Mouse (Mus musculus): Measurements from ENCODE around the gene Ankrd61.

The Ankrd61 gene

DNA sequence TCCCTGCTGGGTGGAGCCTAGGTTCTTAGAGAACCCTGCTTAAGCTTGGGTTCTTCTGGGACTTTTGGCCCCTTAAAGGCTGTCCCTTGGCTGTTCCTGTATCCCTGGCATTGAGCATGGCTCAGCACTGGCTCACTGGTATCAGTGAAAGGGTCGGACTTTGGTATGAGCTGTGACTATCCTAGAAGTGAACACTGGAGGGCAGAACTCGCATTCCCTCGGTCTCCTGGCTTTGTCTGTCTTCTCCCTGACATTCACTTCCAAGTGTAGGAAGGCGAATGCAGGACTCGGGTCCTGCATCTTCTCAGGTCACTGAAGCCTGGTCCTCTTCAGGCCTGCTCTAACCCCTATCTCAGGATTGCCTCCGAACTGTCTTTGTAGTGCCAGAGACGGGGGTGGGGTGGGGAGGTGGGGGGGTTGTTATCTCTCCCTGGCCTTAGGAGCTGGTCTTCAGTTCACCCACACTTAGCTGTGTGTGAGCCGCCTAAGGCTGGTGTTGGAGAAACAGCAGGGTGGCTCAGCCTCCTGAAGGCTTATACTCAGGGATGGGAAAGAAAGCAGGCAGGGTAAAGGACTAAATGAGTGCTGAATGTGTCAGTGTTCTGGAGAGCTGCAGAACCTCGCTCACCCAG, 5.1 kb downstream of the Ankrd61 start:
- no peak for DNase-seq (ENCODE audit: low spot score)

- DNase-seq (ENCODE audit: low spot score), result no peak
These were observed 6.7 kb downstream of the Ankrd61 start for GRCm38 (mm10) chr5:143890741-143891140.

DNA sequence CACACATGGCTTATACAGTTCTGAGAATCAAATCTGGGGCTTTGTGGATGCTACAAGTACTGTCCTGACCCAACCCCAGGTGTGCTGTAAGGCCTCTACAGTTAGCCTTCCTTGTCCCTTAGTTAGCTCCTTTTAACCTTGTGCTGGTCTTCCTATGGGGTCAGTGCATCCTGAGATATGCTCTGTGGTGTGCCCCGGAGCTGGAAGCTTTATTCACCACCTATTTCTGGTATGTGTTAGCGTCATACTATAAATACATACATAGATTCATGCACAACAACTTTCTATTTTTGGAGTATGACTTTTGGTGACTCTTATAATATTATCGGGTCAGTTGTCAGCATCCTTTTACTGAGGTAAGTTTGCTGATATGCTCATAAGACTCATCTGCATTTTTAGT, 12.2 kb downstream of the Ankrd61 start:
- DNase-seq (ENCODE audit: low spot score), result no peak

GRCm38 (mm10) chr5:143874571-143874970, 22.9 kb downstream of the Ankrd61 start:
- no peak for DNase-seq (ENCODE audit: low spot score)

DNA sequence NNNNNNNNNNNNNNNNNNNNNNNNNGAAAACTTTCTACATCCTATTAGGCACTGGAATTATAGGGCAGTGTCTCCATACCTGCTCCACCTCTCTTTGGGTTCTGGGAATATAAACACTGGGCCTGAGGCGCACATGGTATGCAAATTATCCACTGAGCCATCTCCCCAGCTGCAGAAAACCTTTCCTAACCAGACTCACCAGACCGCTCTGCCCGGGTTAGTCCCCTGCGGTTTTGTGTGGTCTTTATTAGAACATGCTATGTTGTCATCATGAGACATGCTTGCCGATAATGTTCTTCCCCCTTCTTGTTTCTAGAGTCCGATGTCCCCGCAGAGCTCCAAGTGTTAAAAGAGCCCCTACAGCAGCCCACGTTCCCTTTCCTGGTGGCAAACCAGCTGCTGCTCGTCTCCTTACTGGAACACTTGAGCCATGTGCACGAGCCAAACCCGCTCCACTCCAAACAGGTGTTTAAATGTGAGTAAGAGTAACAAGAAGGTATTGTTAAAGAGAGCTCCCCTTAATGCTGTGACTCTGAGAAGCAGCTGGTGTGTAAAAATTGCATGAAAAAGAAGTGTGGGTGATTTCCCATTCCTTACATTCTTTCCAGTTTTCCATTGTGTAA, 25.8 kb downstream of the Ankrd61 start:
- DNase-seq (ENCODE audit: low spot score), result no peak
